Mouse (Mus musculus): ENCODE results near the gene Znhit3. TPM values are rescaled to one million over a fixed set of nuclear protein-coding genes. Genes with fewer than 3 reads are reported as not detected.
A peak's percentile ranks its signal among the peaks of the same experiment; 100 is the strongest.
"Not testable (repeated sequence)": the region's sequence is repeated elsewhere in the genome, so short reads cannot be mapped to it uniquely, and the experiment has no call there.

The Znhit3 gene
- total RNA-seq, 2 experiments from 2014 or later, result 10.8 TPM

DNA sequence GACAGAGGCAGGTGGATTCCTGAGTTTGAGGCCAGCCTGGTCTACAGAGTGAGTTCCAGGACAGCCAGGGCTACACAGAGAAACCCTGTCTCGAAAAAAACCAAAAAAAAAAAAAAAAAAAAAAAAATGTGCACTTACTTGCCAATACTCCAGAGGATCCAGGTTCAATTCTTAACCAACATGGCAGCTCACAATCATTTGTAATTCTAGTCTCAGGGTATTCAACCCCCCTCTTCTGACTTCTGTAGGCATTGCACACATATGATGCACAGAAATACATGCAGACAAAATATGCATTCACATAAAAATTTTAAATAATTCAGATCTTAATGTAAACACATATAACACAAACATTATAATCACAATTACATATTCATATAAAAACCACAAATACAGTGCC lies 40.1 kb downstream of the Znhit3 start:
- not testable (repeated sequence) for DNase-seq

DNA sequence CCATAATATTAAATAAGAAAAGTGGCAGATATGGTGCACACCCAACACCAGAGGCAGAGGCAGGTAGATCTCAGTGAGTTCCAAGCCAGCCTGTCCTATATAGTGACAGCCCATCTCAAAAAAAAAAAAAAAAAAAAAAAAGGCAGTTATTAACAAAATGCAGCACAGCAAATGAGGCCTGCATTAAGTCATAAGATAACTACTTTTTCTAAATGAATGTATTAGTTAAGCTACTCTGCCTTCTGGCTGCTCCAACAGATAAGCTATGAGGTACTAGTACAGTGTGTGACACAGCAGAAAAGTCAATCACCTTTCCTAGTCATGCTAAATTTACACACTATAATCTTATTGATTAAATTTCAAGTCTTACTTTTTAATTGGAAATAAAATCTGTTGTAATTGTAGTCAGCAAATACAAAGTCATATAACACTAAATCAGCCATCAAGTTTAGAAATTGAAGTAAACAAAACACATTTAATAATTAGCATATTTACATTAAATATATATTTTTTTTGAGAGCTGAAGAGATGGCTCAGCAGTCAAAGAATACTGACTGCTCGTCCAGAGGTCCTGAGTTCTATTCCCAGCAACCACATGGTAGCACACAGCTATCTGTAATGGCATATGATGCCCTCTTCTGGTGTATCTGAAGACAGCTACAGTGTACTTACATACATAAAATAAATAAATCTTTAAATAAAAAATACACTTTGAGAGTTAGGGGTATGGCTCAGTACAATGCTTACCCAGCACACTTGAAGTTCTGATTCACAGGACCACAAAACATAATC lies 42.9 kb downstream of the Znhit3 start:
- DNase-seq, result no peak

DNA sequence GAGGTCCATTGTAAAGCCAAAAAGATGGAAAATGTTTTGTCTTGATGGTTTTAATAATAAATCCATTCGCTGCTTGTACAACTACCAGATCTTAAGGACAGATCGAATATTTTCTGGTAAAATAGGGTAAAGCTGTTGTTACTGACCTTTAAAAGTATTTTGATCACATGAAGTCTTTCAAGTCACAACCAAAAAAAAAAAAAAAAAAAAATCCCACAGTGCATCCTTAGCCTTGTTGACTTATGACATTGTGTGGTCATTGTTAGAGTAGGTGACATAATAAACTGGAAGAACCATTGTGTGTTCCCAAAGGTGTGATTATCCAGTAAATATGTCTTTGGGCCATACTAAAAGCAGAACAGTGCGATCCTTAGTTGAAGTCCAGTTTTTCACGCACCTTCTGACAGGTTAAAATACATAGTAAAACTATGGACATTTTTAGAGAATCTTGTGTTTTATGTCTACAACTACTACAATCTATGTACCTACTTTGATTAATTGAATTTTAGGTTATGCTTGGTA lies 44.6 kb downstream of the Znhit3 start:
- DNase-seq, result no peak

DNA sequence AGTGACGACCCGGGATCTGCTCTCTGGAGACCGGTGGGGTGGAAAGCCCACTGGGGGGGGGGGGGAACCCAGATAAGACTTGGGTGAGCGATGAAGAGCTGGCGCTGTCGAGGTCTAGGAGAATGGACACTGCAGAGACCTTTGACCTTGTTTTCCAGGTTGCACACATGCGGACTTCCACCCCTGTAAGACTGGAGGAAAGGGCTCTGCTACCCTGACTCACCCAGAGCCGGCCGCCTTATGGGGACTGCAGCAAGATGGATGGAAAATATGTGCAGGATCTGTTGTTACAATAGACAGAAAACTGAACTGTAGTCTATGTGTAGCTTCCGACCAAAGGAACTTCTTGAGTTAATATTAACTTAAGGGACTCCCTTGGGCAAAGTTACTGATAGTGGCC lies 45.1 kb downstream of the Znhit3 start:
- DNase-seq, result no peak

DNA sequence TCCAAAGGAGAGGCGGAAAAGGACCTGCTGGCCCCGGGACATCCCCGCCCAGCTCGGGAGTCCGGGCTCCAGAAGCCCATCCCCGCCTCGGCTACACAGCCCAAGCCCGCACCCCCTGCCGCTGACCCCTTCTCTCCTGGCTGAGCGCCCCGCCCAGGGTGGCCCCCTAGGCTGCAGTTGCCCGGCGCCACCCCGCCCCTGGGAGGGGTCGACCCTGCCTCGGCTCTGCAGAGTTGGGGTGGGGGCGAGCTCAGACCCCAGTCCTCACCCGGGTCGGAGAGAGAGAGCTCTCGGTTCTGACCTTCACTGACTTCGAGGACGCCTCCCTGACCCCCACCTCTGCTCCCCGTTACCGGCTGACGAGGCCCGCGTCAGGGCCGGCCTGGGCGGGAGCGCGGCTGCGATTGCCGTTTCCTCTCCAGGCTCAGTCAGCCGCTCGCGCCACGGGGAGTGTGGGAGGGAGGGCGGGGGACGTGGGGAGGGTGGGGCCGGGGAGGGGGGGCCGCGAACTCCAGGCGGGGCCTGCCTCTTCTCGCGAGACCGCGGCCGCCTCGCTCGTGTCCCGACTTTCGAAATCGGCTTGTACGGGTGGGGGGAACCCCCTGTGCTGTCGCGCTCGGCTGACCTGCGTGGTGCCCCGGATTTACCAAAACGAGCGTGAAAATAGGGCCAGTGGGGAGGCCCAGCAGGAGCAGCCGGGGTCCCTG lies 45.7 kb downstream of the Znhit3 start, which contains the start of gene Ggnbp2:
Gene Ggnbp2 (minus strand): TSS at position 481 of the 707 bp plus-strand sequence.
- peak; percentile 96 for DNase-seq

DNA sequence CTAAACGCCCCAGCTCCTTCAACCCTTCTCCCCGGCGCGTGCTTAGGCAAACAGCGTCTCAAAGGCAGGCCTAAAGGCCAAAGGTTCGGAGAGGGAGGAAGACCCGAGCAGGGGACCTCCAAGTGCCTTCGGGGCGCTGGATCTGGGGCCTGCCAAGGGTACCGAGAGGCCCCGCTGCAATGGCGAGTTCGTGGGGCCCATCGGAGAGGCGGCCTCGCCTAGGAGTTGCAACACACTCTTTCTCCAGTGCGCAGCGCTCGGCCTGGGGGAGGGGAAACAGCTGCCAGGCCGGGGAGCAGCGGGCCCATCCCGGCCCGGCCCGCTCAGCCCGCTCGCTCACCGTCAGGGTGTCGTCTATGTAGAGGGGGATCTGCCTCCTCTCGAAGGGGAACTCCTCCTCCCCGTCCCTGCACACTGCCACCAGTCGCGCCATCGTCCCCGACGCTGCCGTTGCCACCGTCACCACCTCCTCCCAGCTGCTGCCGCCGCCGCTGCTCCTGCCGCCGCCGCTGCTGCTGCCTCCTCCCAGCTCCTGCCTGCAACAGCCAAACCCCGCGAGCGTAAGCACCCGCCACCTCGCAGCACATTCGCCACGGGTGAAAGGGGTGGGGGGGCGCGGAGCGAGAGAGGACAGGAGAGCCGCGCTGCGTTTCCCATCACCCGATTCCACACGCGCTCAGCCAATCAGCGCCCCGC lies 46.5 kb downstream of the Znhit3 start:
- peak; percentile 97 for DNase-seq

DNA sequence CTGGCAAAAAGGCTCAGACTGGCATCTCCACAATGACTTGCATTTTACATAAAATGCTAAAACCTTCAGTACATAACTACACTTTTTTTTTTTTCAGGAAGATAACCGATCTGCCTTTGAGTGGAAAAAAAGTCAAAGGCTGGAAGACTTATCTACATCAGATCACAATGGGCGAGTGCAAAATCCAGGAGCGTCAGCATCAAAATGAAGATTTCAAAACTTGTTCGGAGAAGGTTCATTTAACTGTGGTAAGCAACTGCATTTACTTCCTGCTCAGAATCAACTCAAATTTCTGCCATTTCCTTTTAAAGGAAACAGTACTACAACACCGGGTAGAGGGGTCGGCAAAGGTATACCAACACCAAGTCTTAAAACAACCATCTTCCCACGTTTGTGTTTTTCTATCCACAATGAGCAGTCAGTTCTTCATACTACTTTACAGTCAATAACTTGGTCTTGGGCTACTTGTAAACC lies 47.3 kb downstream of the Znhit3 start:
- no peak for DNase-seq

DNA sequence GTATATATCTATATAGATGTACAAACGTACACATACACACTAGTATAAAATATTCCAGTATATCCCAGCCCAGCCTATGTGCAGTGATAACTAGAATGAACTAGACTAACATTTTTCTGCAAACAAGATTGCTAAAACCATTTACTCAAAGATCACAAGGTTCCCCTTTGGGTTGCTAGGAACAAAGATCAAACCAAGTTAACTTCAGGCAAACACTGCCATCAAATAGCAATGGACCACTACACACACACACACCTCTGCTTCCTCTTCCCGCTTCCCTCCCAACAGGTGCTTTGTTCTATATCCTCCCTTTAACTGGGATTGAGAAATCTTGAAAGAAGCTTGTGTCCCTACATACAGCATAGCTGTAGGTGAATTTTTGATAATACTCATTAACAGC lies 48.6 kb downstream of the Znhit3 start:
- DNase-seq, result no peak

DNA sequence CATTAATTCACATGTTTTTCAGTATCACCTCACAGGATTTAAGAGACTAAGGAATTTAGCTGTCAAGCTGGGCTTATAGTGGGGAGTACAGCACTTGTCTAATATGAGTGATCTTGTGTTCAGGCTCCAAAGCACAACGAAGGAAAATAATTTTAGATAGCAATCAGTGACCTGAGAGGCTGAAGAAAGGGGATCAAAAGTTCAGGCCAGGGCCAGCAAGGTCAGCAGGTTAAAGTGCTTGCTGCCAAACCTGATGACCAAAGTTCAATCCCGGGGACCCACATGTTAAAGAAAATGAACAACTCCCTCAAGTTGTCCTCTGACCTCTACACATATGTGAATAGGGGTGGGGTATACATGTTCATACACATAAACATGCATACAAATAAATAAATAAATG lies 50.9 kb downstream of the Znhit3 start:
- no peak for DNase-seq

Small RNAs within 50 kb of the gene (microRNA-seq; reads per million reads assigned to microRNA genes)
- not detected for gene Gm23564

Other genes with a start within 250 kb of the Znhit3 start
- gene Mrm1, start 96.9 kb downstream of the Znhit3 start, total RNA-seq (2021), result 10 to 100 TPM; 14.0 to 22.7 TPM
- gene Dhrs11, start 87.4 kb downstream of the Znhit3 start, total RNA-seq (2021), result 10 to 100 TPM; 40.8 to 45.8 TPM
- gene Ggnbp2, start 45.5 kb downstream of the Znhit3 start, total RNA-seq (2021), result 10 to 100 TPM; 65.3 to 75.2 TPM
- gene Myo19, start 36.2 kb downstream of the Znhit3 start, total RNA-seq (2021), result 10 to 100 TPM; 16.6 to 20.0 TPM
- gene Pigw, start 36.1 kb downstream of the Znhit3 start, total RNA-seq (2021), result 1 to 10 TPM; 7.1 to 8.3 TPM
- 10 to 100 TPM; 41.2 to 53.6 TPM for gene Car4, start 41.4 kb upstream of the Znhit3 start, total RNA-seq (2021)
- gene Usp32, start 223.8 kb upstream of the Znhit3 start, total RNA-seq (2021), result 10 to 100 TPM; 25.3 to 29.1 TPM

Measured in adrenal gland, postnatal 10 days (tissue).